Mouse (Mus musculus): ENCODE data around the gene Szrd1. TPM values are rescaled to one million over a fixed set of nuclear protein-coding genes. Genes with fewer than 3 reads are reported as not detected.

The Szrd1 gene
- polyA plus RNA-seq, 1 experiment from 2014 or later: 13.2 TPM

DNA sequence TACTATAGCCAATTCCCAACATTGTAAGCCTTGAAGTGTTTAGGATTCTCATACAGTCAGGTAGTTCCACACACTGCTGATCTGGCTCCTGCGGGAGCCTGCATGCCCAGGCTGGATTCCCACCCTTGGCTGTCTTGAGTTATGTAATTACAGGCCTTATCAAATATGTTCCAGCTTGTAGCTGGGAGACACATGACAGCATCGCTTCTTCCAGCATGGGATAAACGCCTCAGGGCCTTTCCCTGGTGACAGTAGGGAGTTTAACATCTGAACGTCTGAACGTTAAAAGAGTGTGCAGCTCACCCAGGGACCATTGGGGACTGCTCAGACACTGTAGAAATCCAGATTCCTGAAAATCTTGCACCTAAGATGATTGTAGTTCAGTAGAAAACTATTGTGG lies 36.2 kb upstream of the Szrd1 start:
- no peak overlapping the region for H3K27ac ChIP-seq (ENCODE audit: low read depth, low read length)
- peaks cover 16% of the 10 kb centered on the region for H3K36me3 ChIP-seq (ENCODE audit: control insufficient read depth, insufficient read depth, low read length)
- no peak overlapping the region for H3K4me2 ChIP-seq (ENCODE audit: low read depth, low read length)
- no peaks in the 10 kb centered on the region for H3K9me3 ChIP-seq (ENCODE audit: control insufficient read depth, low read length)
- WGBS: 75% methylated on average over 5 of the region's 5 CpGs
- H3K9ac ChIP-seq (replicated peaks; ENCODE audit: low read depth, low read length): no peak overlapping the region
- H3K4me1 ChIP-seq (ENCODE audit: control insufficient read depth, insufficient read depth, low read length): peaks cover 4% of the 10 kb centered on the region; the same call in 1 of the 2 replicates
- H3K4me3 ChIP-seq (ENCODE audit: low read depth, low read length): no peak overlapping the region
- H3K27me3 ChIP-seq (ENCODE audit: control insufficient read depth, insufficient read depth, low read length): no peaks in the 10 kb centered on the region
- ATAC-seq (ENCODE audit: low read depth): no peak

DNA sequence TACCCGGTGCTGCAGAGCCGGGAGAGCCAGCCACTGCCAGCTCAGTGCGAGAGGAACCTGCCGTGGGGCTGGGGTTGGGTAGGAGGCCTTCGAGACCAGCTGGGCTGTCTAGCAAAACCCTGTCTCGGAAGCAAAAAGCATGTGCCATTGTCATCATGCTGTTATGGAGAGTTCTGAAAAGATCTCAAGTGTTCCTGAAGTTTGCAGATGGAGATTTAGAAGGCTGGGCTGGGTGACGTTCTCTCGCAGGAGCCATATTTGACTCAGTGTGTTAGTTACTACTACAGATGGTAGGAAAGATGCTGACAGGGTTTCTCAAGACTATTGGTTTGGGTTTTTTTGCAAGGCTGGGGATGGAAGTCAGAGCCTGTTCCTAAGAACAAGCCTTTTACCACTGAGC lies 32.5 kb upstream of the Szrd1 start:
- H3K4me2 ChIP-seq (ENCODE audit: low read depth, low read length): no peak overlapping the region
- WGBS: 89% methylated on average over 8 of the region's 8 CpGs
- no peaks in the 10 kb centered on the region for H3K27me3 ChIP-seq (ENCODE audit: control insufficient read depth, insufficient read depth, low read length)
- ATAC-seq (ENCODE audit: low read depth): no peak
- H3K9ac ChIP-seq (replicated peaks; ENCODE audit: low read depth, low read length): no peak overlapping the region
- H3K4me1 ChIP-seq (ENCODE audit: control insufficient read depth, insufficient read depth, low read length): no peaks in the 10 kb centered on the region
- H3K4me3 ChIP-seq (ENCODE audit: low read depth, low read length): no peak overlapping the region
- H3K9me3 ChIP-seq (ENCODE audit: control insufficient read depth, low read length): no peaks in the 10 kb centered on the region
- 0 out of 2 replicates have a peak, but pooled peaks cover 15% of the 10 kb centered on the region for H3K36me3 ChIP-seq (ENCODE audit: control insufficient read depth, insufficient read depth, low read length)
- no peak overlapping the region for H3K27ac ChIP-seq (ENCODE audit: low read depth, low read length)

DNA sequence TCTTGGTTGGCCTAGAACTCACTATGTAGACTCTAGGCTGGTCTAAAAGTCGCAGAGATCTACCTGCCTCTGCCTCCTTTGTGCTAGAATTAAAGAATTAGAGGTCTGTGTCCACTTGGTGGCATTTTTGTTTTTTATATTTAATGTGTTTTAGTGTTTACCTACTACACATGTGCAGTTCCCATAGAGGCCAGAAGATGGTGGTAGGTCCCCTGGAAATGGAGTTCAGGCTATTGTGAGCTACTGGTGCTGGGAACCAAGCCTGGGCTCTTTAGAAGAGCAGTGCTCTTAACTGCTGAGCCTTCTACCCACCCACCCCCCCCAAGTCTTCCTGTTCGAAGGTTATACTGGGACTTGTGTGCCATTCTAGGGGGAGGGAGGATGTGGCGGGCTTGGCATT lies 27.6 kb upstream of the Szrd1 start:
- no peak overlapping the region for H3K4me3 ChIP-seq (ENCODE audit: low read depth, low read length)
- no peak overlapping the region for H3K9ac ChIP-seq (replicated peaks; ENCODE audit: low read depth, low read length)
- no peaks in the 10 kb centered on the region for H3K9me3 ChIP-seq (ENCODE audit: control insufficient read depth, low read length)
- no peaks in the 10 kb centered on the region for H3K27me3 ChIP-seq (ENCODE audit: control insufficient read depth, insufficient read depth, low read length)
- H3K4me2 ChIP-seq (ENCODE audit: low read depth, low read length): no peak overlapping the region
- no peaks in the 10 kb centered on the region for H3K4me1 ChIP-seq (ENCODE audit: control insufficient read depth, insufficient read depth, low read length)
- ATAC-seq (ENCODE audit: low read depth): no peak
- no peak overlapping the region for H3K27ac ChIP-seq (ENCODE audit: low read depth, low read length)
- 0 out of 2 replicates have a peak, but pooled peaks cover 7% of the 10 kb centered on the region for H3K36me3 ChIP-seq (ENCODE audit: control insufficient read depth, insufficient read depth, low read length)
- 95% methylated on average over 3 of the region's 3 CpGs for WGBS

DNA sequence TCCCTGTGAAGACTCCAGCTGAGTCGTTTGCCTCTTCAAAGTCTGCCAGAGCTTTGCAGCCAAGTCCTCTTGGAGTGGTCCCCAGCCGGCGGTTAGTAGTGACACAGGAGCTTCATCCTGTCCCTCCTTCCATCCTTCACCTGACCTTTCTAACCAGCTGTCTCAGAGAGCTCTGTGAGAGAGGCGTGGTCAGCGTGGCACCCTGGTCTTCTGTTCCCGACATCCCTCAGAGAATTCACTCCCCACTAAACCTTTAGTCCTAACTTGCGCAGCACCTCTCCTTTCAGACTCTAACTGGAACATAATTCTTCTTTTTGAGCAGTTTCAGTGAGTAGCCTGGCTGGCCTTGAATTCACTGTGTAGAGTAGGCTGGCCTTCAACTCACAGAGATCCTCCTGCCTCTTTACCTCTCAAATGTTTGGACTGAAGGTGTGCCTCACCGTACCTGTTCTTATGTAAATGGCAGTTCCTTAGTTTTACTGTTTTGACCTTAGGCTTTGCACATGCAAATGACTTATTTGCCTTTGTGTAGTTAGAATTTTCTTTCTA lies 26.2 kb upstream of the Szrd1 start:
- Histone ChIP-seq H3K4me2 (ENCODE audit: low read depth, low read length) (no peak overlapping the region), H3K4me1 (ENCODE audit: control insufficient read depth, insufficient read depth, low read length) (no peaks in the 10 kb centered on the region), H3K9me3 (ENCODE audit: control insufficient read depth, low read length) (no peaks in the 10 kb centered on the region), H3K36me3 (ENCODE audit: control insufficient read depth, insufficient read depth, low read length) (0 out of 2 replicates have a peak, but pooled peaks cover 2% of the 10 kb centered on the region), H3K9ac (replicated peaks; ENCODE audit: low read depth, low read length) (no peak overlapping the region), H3K27ac (ENCODE audit: low read depth, low read length) (no peak overlapping the region), H3K4me3 (ENCODE audit: low read depth, low read length) (no peak overlapping the region), H3K27me3 (ENCODE audit: control insufficient read depth, insufficient read depth, low read length) (no peaks in the 10 kb centered on the region)
- WGBS: 77% methylated on average over 8 of the region's 8 CpGs
- ATAC-seq (ENCODE audit: low read depth): no peak

DNA sequence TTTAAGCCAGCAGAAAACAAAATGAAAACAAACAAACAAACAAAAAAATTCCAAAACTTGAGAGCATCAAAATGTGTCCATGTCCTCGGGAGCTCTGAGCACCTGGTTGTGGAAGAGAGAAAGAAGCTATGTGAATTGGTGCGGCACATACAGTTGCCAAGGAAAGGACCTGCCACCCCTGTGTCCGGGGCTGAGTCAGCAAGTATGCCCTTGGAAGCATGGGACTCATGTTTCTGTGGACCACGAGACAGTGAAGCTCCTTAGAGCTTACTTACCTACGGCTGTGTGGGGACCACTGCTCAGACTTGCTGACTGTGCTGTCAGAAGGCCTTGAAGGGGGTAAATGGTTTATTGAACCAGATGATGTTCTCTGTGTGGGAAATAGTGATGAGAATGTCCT lies 24.2 kb upstream of the Szrd1 start:
- no peaks in the 10 kb centered on the region; the same call in 1 of the 2 replicates for H3K4me1 ChIP-seq (ENCODE audit: control insufficient read depth, insufficient read depth, low read length)
- no peaks in the 10 kb centered on the region for H3K9me3 ChIP-seq (ENCODE audit: control insufficient read depth, low read length)
- H3K36me3 ChIP-seq (ENCODE audit: control insufficient read depth, insufficient read depth, low read length): no peaks in the 10 kb centered on the region
- no peak overlapping the region for H3K4me3 ChIP-seq (ENCODE audit: low read depth, low read length)
- 93% methylated on average over 5 of the region's 5 CpGs for WGBS
- ATAC-seq (ENCODE audit: low read depth): no peak
- H3K27me3 ChIP-seq (ENCODE audit: control insufficient read depth, insufficient read depth, low read length): no peaks in the 10 kb centered on the region
- H3K4me2 ChIP-seq (ENCODE audit: low read depth, low read length): no peak overlapping the region
- no peak overlapping the region for H3K27ac ChIP-seq (ENCODE audit: low read depth, low read length)
- H3K9ac ChIP-seq (replicated peaks; ENCODE audit: low read depth, low read length): no peak overlapping the region

DNA sequence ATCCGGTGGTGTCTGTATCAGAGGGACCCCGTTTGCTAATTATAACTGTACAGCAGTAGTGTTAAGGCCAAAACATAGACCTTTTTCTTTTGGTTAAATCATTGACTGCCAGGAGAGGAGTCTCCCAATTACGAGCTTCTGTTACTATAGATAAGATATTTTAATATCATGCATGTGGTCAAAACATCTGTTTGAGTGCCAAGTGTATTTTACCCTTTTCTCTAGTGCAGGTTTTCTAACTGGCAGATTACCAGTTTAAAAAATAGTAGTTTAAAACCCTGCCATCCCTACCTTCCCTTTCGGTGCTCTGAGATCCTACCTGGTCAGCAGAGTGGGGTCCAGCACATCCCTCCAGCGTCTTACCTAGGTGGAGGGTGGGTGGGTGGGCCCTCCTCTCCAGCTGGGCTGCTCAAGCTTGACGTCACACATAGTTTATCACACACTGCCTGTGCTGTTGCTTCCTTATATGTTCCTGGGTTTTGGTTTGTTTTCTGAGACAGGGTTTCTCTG lies 22.2 kb upstream of the Szrd1 start:
- Histone ChIP-seq H3K27ac (ENCODE audit: low read depth, low read length) (no peak overlapping the region), H3K9me3 (ENCODE audit: control insufficient read depth, low read length) (no peaks in the 10 kb centered on the region), H3K27me3 (ENCODE audit: control insufficient read depth, insufficient read depth, low read length) (no peaks in the 10 kb centered on the region), H3K36me3 (ENCODE audit: control insufficient read depth, insufficient read depth, low read length) (no peaks in the 10 kb centered on the region), H3K9ac (replicated peaks; ENCODE audit: low read depth, low read length) (no peak overlapping the region), H3K4me2 (ENCODE audit: low read depth, low read length) (no peak overlapping the region), H3K4me1 (ENCODE audit: control insufficient read depth, insufficient read depth, low read length) (no peaks in the 10 kb centered on the region; the same call in 1 of the 2 replicates), H3K4me3 (ENCODE audit: low read depth, low read length) (no peak overlapping the region)
- ATAC-seq (ENCODE audit: low read depth): no peak
- 91% methylated on average over 6 of the region's 6 CpGs for WGBS

DNA sequence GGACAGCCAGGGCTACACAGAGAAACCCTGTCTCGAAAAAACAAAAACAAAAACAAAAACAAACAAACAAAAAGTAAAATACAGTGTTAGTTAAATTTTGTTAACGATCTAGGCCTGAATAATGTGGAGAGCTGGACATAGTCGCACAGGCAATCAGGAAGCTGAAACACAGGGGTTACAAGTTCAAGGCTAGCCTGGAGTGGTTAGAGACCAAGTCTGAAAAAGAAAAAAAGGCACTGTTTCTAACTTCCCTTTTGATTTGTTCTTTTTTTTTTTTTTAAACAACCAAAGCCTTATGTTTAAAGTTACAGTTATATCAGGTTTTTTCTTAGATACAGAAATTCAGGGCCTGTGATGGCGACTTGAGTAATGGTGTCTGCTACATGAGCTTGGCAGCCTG lies 20.6 kb upstream of the Szrd1 start:
- no peak for ATAC-seq (ENCODE audit: low read depth)
- 95% methylated on average over 4 of the region's 4 CpGs for WGBS
- no peaks in the 10 kb centered on the region for H3K27me3 ChIP-seq (ENCODE audit: control insufficient read depth, insufficient read depth, low read length)

DNA sequence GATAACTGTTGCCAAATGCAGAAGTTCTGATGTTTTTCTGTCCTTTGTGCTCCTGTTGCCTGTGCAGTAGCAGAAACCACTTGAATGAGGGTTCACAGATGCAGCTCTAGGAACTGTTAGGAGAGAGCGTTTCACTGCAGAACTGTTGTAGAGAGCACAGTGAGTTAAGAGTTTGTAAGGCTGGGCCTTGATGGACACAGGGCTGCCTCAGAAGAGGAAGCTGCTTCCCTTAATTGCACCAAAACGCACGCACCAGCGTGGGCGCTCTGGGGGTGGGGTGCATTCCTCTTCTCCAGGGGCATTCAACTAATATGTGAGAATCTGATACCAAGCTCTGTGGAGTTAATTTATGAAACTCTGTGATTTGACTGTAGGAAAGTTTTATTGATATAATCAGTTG lies 20.1 kb upstream of the Szrd1 start:
- H3K4me2 ChIP-seq (ENCODE audit: low read depth, low read length): no peak overlapping the region
- no peaks in the 10 kb centered on the region for H3K36me3 ChIP-seq (ENCODE audit: control insufficient read depth, insufficient read depth, low read length)
- no peak overlapping the region for H3K4me3 ChIP-seq (ENCODE audit: low read depth, low read length)
- H3K9ac ChIP-seq (replicated peaks; ENCODE audit: low read depth, low read length): no peak overlapping the region
- no peaks in the 10 kb centered on the region for H3K27me3 ChIP-seq (ENCODE audit: control insufficient read depth, insufficient read depth, low read length)
- no peak overlapping the region for H3K27ac ChIP-seq (ENCODE audit: low read depth, low read length)
- 62% methylated on average over 5 of the region's 5 CpGs for WGBS
- H3K4me1 ChIP-seq (ENCODE audit: control insufficient read depth, insufficient read depth, low read length): no peaks in the 10 kb centered on the region; the same call in 1 of the 2 replicates
- no peaks in the 10 kb centered on the region for H3K9me3 ChIP-seq (ENCODE audit: control insufficient read depth, low read length)
- ATAC-seq (ENCODE audit: low read depth): no peak

More for the DNA sequence above, 20.6 kb upstream of the Szrd1 start:
- Histone ChIP-seq H3K9ac (replicated peaks; ENCODE audit: low read depth, low read length) (no peak overlapping the region), H3K36me3 (ENCODE audit: control insufficient read depth, insufficient read depth, low read length) (no peaks in the 10 kb centered on the region), H3K9me3 (ENCODE audit: control insufficient read depth, low read length) (no peaks in the 10 kb centered on the region), H3K27ac (ENCODE audit: low read depth, low read length) (no peak overlapping the region), H3K4me2 (ENCODE audit: low read depth, low read length) (no peak overlapping the region), H3K4me1 (ENCODE audit: control insufficient read depth, insufficient read depth, low read length) (no peaks in the 10 kb centered on the region; the same call in 1 of the 2 replicates), H3K4me3 (ENCODE audit: low read depth, low read length) (no peak overlapping the region)

DNA sequence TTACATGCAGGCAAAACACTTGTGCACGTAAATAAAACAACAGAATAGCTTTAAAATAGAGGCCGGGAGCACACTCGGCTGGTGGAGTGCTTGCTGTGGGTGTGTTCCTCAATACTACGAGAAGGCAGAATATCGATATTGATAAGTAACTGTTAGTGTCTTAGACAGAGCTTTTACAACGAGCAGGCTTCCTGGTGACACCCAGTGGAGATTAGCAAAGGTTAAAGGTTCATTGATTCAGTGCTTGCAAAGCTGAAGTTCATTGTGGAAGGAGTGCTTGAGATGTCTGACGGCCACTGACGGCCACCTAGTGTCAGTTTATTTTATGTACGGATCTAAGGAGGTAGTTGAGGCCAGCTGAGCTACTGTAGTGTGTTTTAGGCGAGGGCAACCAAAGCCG lies 19.5 kb upstream of the Szrd1 start:
- no peak overlapping the region for H3K27ac ChIP-seq (ENCODE audit: low read depth, low read length)
- WGBS: 58% methylated on average over 11 of the region's 11 CpGs

More for the DNA sequence above, 19.5 kb upstream of the Szrd1 start:
- Histone ChIP-seq H3K36me3 (ENCODE audit: control insufficient read depth, insufficient read depth, low read length) (no peaks in the 10 kb centered on the region), H3K4me1 (ENCODE audit: control insufficient read depth, insufficient read depth, low read length) (no peaks in the 10 kb centered on the region; the same call in 1 of the 2 replicates), H3K9me3 (ENCODE audit: control insufficient read depth, low read length) (no peaks in the 10 kb centered on the region), H3K4me3 (ENCODE audit: low read depth, low read length) (no peak overlapping the region), H3K4me2 (ENCODE audit: low read depth, low read length) (no peak overlapping the region), H3K27me3 (ENCODE audit: control insufficient read depth, insufficient read depth, low read length) (no peaks in the 10 kb centered on the region), H3K9ac (replicated peaks; ENCODE audit: low read depth, low read length) (no peak overlapping the region)
- ATAC-seq (ENCODE audit: low read depth): no peak

Measured in neural tube, embryonic 14.5 days (tissue).